Mouse (Mus musculus) limb, embryonic 12.5 days (tissue): ENCODE measurements around the gene Ankrd60. TPM values are rescaled to one million over a fixed set of nuclear protein-coding genes. Genes with fewer than 3 reads are reported as not detected.
A peak's percentile ranks its signal among the peaks of the same experiment; 100 is the strongest.

Experiments
- ATAC-seq: fragments of 200-750 bp; cut with Nextera tagmentation; 2 replicates; pipeline ENCODE4 v1.8.0; 2017; ENCODE audit warnings: low read depth, moderate TSS enrichment; ENCODE audit not compliant: insufficient number of reproducible peaks, insufficient read depth, low FRiP score, low TSS enrichment
- H3K27ac ChIP-seq: fragments of 300-500 bp; sonication (generic); 2 replicates; pipeline ENCODE4 v1.5.1; 2016; ENCODE audit warnings: mild to moderate bottlenecking, moderate library complexity
- H3K27me3 ChIP-seq: fragments of 300-500 bp; sonication (generic); 2 replicates; pipeline ENCODE4 v1.6.1; 2016; ENCODE audit warnings: mild to moderate bottlenecking, moderate library complexity
- H3K36me3 ChIP-seq: fragments of 300-500 bp; sonication (generic); 2 replicates; pipeline ENCODE4 v1.6.1; 2016; ENCODE audit warnings: mild to moderate bottlenecking, moderate library complexity
- H3K4me1 ChIP-seq: fragments of 300-500 bp; sonication (generic); replicated peaks from 2 replicates; pipeline ENCODE4 v1.6.1; 2016
- H3K4me2 ChIP-seq: fragments of 300-500 bp; sonication (generic); 2 replicates; pipeline ENCODE4 v1.6.1; 2016; ENCODE audit warnings: mild to moderate bottlenecking, moderate library complexity
- H3K4me3 ChIP-seq: fragments of 300-500 bp; sonication (generic); replicated peaks from 2 replicates; pipeline ENCODE4 v1.5.1; 2016; ENCODE audit warnings: mild to moderate bottlenecking
- H3K9ac ChIP-seq: fragments of 300-500 bp; sonication (generic); replicated peaks from 2 replicates; pipeline ENCODE4 v1.6.1; 2016; ENCODE audit warnings: mild to moderate bottlenecking, moderate library complexity
- H3K9me3 ChIP-seq: fragments of 300-500 bp; sonication (generic); 2 replicates; pipeline ENCODE4 v1.6.1; 2016; ENCODE audit warnings: mild to moderate bottlenecking, moderate library complexity
- WGBS: fragments of 180-500 bp; shearing (Covaris S2); methylation state at CpG from one replicate; pipeline ENCODE4 v1.1.7; 2016; 5-methylcytosine and 5-hydroxymethylcytosine counted together
- polyA plus RNA-seq: library from polyadenylated mRNA; unstranded; fragments of >200 nt; fragmentation: Nextera tagmentation; extraction: Ambion mirVana; gene quantifications from 2 replicates; pipeline ENCODE4 v1.2.1, GENCODE M21; 2016

Ankrd60 gene
- polyA plus RNA-seq, 1 experiment from 2014 or later: not detected

- Histone ChIP-seq H3K9ac (no peak overlapping the region), H3K4me2 (no peak overlapping the region), H3K9me3 (no peaks in the 10 kb centered on the region), H3K36me3 (no peaks in the 10 kb centered on the region), H3K27ac (no peak overlapping the region), H3K27me3 (peaks cover 31% of the 10 kb centered on the region), H3K4me3 (no peak overlapping the region), H3K4me1 (0 out of 2 replicates have a peak, but pooled peaks cover 4% of the 10 kb centered on the region)
- ATAC-seq: peak; percentile 58
- 44% methylated on average over 15 of the region's 15 CpGs for WGBS
Measured at GRCm38 (mm10) chr2:173545992-173546703, 32.0 kb downstream of the Ankrd60 start.

GRCm38 (mm10) chr2:173542716-173543115 is 35.4 kb downstream of the Ankrd60 start:
- ATAC-seq: no peak
- Histone ChIP-seq H3K27me3 (peaks cover 29% of the 10 kb centered on the region), H3K4me3 (no peak overlapping the region), H3K27ac (no peak overlapping the region), H3K36me3 (no peaks in the 10 kb centered on the region), H3K4me2 (no peak overlapping the region), H3K4me1 (peaks cover 10% of the 10 kb centered on the region; the same call in 1 of the 2 replicates), H3K9me3 (no peaks in the 10 kb centered on the region), H3K9ac (no peak overlapping the region)
- WGBS: 85% methylated on average over 4 of the region's 4 CpGs

GRCm38 (mm10) chr2:173541748-173542147 is 36.4 kb downstream of the Ankrd60 start:
- no peaks in the 10 kb centered on the region for H3K36me3 ChIP-seq
- H3K27ac ChIP-seq: no peak overlapping the region
- H3K9ac ChIP-seq: no peak overlapping the region
- no peak for ATAC-seq
- H3K4me1 ChIP-seq: peaks cover 10% of the 10 kb centered on the region; the same call in 1 of the 2 replicates
- 66% methylated on average over 4 of the region's 4 CpGs for WGBS
- H3K9me3 ChIP-seq: no peaks in the 10 kb centered on the region
- peaks cover 22% of the 10 kb centered on the region; the same call in 1 of the 2 replicates for H3K27me3 ChIP-seq
- no peak overlapping the region for H3K4me2 ChIP-seq
- no peak overlapping the region for H3K4me3 ChIP-seq

- Histone ChIP-seq H3K27ac (no peak overlapping the region), H3K36me3 (no peaks in the 10 kb centered on the region), H3K4me1 (peaks cover 10% of the 10 kb centered on the region), H3K4me3 (no peak overlapping the region), H3K9me3 (no peaks in the 10 kb centered on the region), H3K27me3 (peaks cover 15% of the 10 kb centered on the region; the same call in 1 of the 2 replicates), H3K4me2 (no peak overlapping the region), H3K9ac (no peak overlapping the region)
- no peak for ATAC-seq
- 58% methylated on average over 15 of the region's 15 CpGs for WGBS
Measured at GRCm38 (mm10) chr2:173539781-173540180, 38.4 kb downstream of the Ankrd60 start.

GRCm38 (mm10) chr2:173535886-173536285 is 42.3 kb downstream of the Ankrd60 start:
- 88% methylated on average over 9 of the region's 9 CpGs for WGBS

GRCm38 (mm10) chr2:173535390-173535789 is 42.8 kb downstream of the Ankrd60 start:
- no peaks in the 10 kb centered on the region for H3K36me3 ChIP-seq
- ATAC-seq: no peak
- H3K4me3 ChIP-seq: no peak overlapping the region
- H3K27ac ChIP-seq: no peak overlapping the region
- H3K4me1 ChIP-seq: peaks cover 36% of the 10 kb centered on the region
- peaks cover 2% of the 10 kb centered on the region; the same call in 1 of the 2 replicates for H3K27me3 ChIP-seq
- no peaks in the 10 kb centered on the region for H3K9me3 ChIP-seq
- WGBS: 84% methylated on average over 18 of the region's 18 CpGs
- H3K9ac ChIP-seq: no peak overlapping the region
- no peak overlapping the region for H3K4me2 ChIP-seq

More at GRCm38 (mm10) chr2:173535886-173536285, 42.3 kb downstream of the Ankrd60 start:
- no peak for ATAC-seq
- H3K27me3 ChIP-seq: peaks cover 2% of the 10 kb centered on the region; the same call in 1 of the 2 replicates
- no peak overlapping the region for H3K4me2 ChIP-seq
- H3K36me3 ChIP-seq: no peaks in the 10 kb centered on the region
- no peak overlapping the region for H3K27ac ChIP-seq
- no peak overlapping the region for H3K4me3 ChIP-seq
- no peaks in the 10 kb centered on the region for H3K9me3 ChIP-seq
- H3K9ac ChIP-seq: no peak overlapping the region
- peaks cover 36% of the 10 kb centered on the region for H3K4me1 ChIP-seq

- WGBS: 70% methylated on average over 7 of the region's 7 CpGs
- Histone ChIP-seq H3K9me3 (no peaks in the 10 kb centered on the region), H3K36me3 (no peaks in the 10 kb centered on the region), H3K27me3 (peaks cover 8% of the 10 kb centered on the region; the same call in 1 of the 2 replicates), H3K4me2 (no peak overlapping the region), H3K27ac (no peak overlapping the region), H3K9ac (no peak overlapping the region), H3K4me1 (peaks cover 31% of the 10 kb centered on the region), H3K4me3 (no peak overlapping the region)
- no peak for ATAC-seq
Measured at GRCm38 (mm10) chr2:173534581-173534980, 43.6 kb downstream of the Ankrd60 start.

- WGBS: 33% methylated on average over 15 of the region's 15 CpGs
- no peak overlapping the region for H3K4me2 ChIP-seq
- H3K36me3 ChIP-seq: no peaks in the 10 kb centered on the region
- peaks cover 8% of the 10 kb centered on the region; the same call in 1 of the 2 replicates for H3K27me3 ChIP-seq
- no peak for ATAC-seq
- H3K27ac ChIP-seq: no peak overlapping the region
- no peaks in the 10 kb centered on the region for H3K9me3 ChIP-seq
- H3K9ac ChIP-seq: no peak overlapping the region
- peaks cover 30% of the 10 kb centered on the region for H3K4me1 ChIP-seq
- H3K4me3 ChIP-seq: no peak overlapping the region
Measured at GRCm38 (mm10) chr2:173532711-173533462, 45.3 kb downstream of the Ankrd60 start.

- no peak overlapping the region for H3K27ac ChIP-seq
- no peak overlapping the region for H3K4me3 ChIP-seq
- no peaks in the 10 kb centered on the region for H3K9me3 ChIP-seq
- H3K27me3 ChIP-seq: peaks cover 8% of the 10 kb centered on the region; the same call in 1 of the 2 replicates
- WGBS: 82% methylated on average over 3 of the region's 3 CpGs
- peaks cover 30% of the 10 kb centered on the region for H3K4me1 ChIP-seq
- H3K4me2 ChIP-seq: no peak overlapping the region
- no peak overlapping the region for H3K9ac ChIP-seq
- no peaks in the 10 kb centered on the region for H3K36me3 ChIP-seq
- no peak for ATAC-seq
Measured at GRCm38 (mm10) chr2:173528493-173528892, 49.7 kb downstream of the Ankrd60 start.

GRCm38 (mm10) chr2:173522376-173522775 is 55.8 kb downstream of the Ankrd60 start, which contains the start of gene 1700021F07Rik:
Gene 1700021F07Rik, plus strand, starts transcription at chr2:173522586.
- 91% methylated on average over 18 of the region's 18 CpGs for WGBS
- no peak within 1 kb of the TSS for H3K4me3 ChIP-seq
- no peak within 1 kb of the TSS for H3K27ac ChIP-seq
- H3K36me3 ChIP-seq: no peaks in the 10 kb centered on the region
- H3K4me1 ChIP-seq: peaks cover 13% of the 10 kb centered on the region
- H3K9me3 ChIP-seq: no peaks in the 10 kb centered on the region
- ATAC-seq: no peak
- no peak within 1 kb of the TSS for H3K9ac ChIP-seq
- no peak within 1 kb of the TSS for H3K4me2 ChIP-seq
- no peaks in the 10 kb centered on the region for H3K27me3 ChIP-seq
